Mouse (Mus musculus): ENCODE data around the gene Gpr142. TPM values are rescaled to one million over a fixed set of nuclear protein-coding genes. Genes with fewer than 3 reads are reported as not detected.

The Gpr142 gene
- polyA plus RNA-seq, 1 experiment from 2014 or later = not detected

DNA sequence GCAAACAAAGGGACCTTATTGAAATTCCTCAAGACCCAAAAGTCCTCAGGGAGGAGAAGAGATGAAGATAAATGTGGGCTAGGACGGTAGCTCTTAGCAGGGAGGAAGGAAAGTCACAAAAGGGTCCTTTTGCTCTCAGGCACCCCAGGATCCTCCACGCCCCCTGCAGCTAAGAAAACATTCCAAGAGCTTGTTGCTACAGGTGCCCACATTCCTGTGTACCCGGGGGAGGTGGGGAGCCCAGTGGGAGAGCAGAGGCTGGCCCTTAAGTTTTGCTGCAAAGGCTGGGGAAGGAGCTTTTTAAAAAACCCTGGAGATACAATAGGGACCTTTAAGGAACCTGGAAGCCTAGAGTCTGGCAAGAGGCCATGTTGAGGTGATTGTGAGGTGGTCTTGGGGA, 21.7 kb downstream of the Gpr142 start:
- 0 out of 2 replicates have a peak, but pooled peaks cover 2% of the 10 kb centered on the region for H3K27me3 ChIP-seq (replicated peaks)
- no peaks in the 10 kb centered on the region for H3K36me3 ChIP-seq
- 43% methylated on average over 3 of the region's 3 CpGs for whole genome bisulfite sequencing
- H3K4me2 ChIP-seq = no peak overlapping the region
- no peak overlapping the region for H3K27ac ChIP-seq (replicated peaks)
- no peak overlapping the region for H3K4me3 ChIP-seq (replicated peaks)
- H3K9ac ChIP-seq (replicated peaks) = no peak overlapping the region
- no peak for ATAC-seq (ENCODE audit: low FRiP score)
- peaks cover 15% of the 10 kb centered on the region for H3K4me1 ChIP-seq
- H3K9me3 ChIP-seq (replicated peaks) = no peaks in the 10 kb centered on the region

DNA sequence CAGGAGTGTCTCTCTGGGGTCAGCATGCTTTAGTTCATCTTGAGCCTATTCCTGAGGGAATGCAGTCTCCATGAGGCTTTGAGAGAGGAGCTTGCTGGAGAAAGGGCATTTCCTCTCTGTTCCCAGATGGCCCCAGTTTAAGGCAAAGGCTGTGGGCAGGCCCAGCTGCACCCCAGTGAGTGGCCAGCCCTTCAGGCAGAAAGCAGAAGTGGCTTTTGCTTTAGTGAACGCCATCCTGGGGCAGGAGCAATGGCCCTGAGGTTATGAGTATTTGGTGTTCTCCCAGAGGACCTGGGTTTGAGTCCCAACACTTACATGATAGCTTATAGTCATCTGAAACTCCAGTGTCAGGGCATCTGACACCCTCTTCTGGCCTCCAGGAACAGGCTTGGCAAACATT, 22.6 kb downstream of the Gpr142 start:
- Histone ChIP-seq H3K4me1 (peaks cover 15% of the 10 kb centered on the region), H3K9me3 (replicated peaks) (no peaks in the 10 kb centered on the region), H3K36me3 (no peaks in the 10 kb centered on the region), H3K4me3 (replicated peaks) (no peak overlapping the region), H3K9ac (replicated peaks) (no peak overlapping the region), H3K27ac (replicated peaks) (no peak overlapping the region), H3K4me2 (no peak overlapping the region), H3K27me3 (replicated peaks) (0 out of 2 replicates have a peak, but pooled peaks cover 2% of the 10 kb centered on the region)
- no peak for ATAC-seq (ENCODE audit: low FRiP score)
- WGBS = 48% methylated on average over 1 of the region's 1 CpGs

DNA sequence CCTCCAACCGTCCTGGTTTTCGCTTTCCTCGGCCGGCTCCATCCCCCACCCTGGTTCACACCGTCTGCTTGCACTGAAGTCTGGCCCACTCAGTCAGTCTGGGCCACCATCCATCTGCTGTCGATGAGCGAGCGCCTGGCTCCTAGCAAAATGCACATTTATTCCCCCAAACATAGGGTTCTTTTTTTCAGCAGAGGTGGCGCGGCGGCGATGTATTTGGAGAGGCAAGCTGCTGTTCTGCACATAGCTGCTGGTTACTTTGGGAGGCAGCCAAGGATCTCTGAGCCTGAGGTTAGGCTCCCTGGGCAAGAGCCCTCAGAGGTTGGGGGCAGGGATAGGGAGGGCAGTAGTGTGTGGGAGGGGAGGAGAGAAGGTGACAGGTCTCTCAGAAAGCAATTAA, 24.0 kb downstream of the Gpr142 start:
- 50% methylated on average over 12 of the region's 12 CpGs for WGBS
- Histone ChIP-seq H3K27me3 (replicated peaks) (0 out of 2 replicates have a peak, but pooled peaks cover 2% of the 10 kb centered on the region), H3K27ac (replicated peaks) (peak overlapping the region; percentile 65), H3K4me3 (replicated peaks) (no peak overlapping the region), H3K4me2 (peak overlapping the region; percentile 22), H3K4me1 (peaks cover 15% of the 10 kb centered on the region), H3K36me3 (no peaks in the 10 kb centered on the region), H3K9me3 (replicated peaks) (no peaks in the 10 kb centered on the region), H3K9ac (replicated peaks) (no peak overlapping the region)
- no peak for ATAC-seq (ENCODE audit: low FRiP score)

DNA sequence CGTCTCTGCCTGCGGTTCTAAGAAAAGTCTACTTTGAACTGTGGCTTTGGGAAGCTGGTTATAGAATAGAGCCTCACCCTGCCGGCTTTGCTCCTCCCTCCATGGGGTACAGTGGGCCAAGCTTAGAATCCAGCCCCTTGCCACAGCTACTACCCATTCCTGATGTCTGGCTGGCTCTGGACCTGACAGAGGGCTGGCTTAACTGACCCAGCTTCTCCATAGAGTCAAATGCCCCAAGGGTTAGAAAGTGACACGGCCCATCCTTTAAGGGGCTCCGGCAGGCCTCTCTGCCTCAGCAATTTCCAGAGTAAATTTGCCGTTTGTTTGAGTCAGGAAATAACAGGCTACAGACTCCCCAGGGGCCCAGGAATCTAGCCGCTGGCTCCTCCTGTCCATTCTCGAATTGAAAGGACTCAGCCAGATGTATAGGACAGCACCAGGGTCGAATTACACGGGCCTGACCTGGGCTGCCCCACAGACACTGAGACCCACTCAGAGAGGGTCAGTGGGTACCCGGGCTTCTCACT, 24.5 kb downstream of the Gpr142 start:
- H3K27ac ChIP-seq (replicated peaks) = peak overlapping the region; percentile 65
- WGBS = 5% methylated on average over 11 of the region's 11 CpGs
- peak overlapping the region; percentile 22; the same call in 1 of the 2 replicates for H3K4me2 ChIP-seq
- H3K27me3 ChIP-seq (replicated peaks) = 0 out of 2 replicates have a peak, but pooled peaks cover 2% of the 10 kb centered on the region
- no peak overlapping the region for H3K9ac ChIP-seq (replicated peaks)
- no peak for ATAC-seq (ENCODE audit: low FRiP score)
- no peaks in the 10 kb centered on the region for H3K9me3 ChIP-seq (replicated peaks)
- peaks cover 15% of the 10 kb centered on the region for H3K4me1 ChIP-seq
- no peaks in the 10 kb centered on the region for H3K36me3 ChIP-seq
- no peak overlapping the region for H3K4me3 ChIP-seq (replicated peaks)

DNA sequence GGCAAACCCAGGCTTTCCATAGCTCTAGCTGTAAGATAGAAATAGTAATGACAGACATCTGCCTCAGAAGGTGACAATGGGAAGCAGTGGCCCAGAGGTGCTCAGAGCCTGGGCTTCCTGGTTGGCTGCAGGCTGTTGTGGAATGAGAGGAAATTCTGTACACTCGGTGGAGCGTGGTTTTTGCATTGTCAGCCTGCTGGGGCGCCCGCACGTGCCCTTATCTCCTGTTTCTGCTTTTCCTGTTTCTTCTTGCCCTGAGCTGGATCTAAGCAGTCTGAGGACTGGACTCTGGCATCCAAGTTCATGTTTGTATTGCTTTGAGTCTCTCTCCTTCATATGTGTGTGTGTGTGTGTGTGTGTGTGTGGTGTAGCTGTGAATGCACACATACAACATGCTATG, 28.0 kb downstream of the Gpr142 start:
- H3K4me3 ChIP-seq (replicated peaks) = no peak overlapping the region
- no peak overlapping the region for H3K9ac ChIP-seq (replicated peaks)
- H3K27ac ChIP-seq (replicated peaks) = no peak overlapping the region
- no peak for ATAC-seq (ENCODE audit: low FRiP score)
- 0 out of 2 replicates have a peak, but pooled peaks cover 2% of the 10 kb centered on the region for H3K27me3 ChIP-seq (replicated peaks)
- H3K36me3 ChIP-seq = no peaks in the 10 kb centered on the region
- H3K4me1 ChIP-seq = peaks cover 32% of the 10 kb centered on the region
- WGBS = 71% methylated on average over 5 of the region's 5 CpGs
- H3K9me3 ChIP-seq (replicated peaks) = no peaks in the 10 kb centered on the region
- H3K4me2 ChIP-seq = no peak overlapping the region

DNA sequence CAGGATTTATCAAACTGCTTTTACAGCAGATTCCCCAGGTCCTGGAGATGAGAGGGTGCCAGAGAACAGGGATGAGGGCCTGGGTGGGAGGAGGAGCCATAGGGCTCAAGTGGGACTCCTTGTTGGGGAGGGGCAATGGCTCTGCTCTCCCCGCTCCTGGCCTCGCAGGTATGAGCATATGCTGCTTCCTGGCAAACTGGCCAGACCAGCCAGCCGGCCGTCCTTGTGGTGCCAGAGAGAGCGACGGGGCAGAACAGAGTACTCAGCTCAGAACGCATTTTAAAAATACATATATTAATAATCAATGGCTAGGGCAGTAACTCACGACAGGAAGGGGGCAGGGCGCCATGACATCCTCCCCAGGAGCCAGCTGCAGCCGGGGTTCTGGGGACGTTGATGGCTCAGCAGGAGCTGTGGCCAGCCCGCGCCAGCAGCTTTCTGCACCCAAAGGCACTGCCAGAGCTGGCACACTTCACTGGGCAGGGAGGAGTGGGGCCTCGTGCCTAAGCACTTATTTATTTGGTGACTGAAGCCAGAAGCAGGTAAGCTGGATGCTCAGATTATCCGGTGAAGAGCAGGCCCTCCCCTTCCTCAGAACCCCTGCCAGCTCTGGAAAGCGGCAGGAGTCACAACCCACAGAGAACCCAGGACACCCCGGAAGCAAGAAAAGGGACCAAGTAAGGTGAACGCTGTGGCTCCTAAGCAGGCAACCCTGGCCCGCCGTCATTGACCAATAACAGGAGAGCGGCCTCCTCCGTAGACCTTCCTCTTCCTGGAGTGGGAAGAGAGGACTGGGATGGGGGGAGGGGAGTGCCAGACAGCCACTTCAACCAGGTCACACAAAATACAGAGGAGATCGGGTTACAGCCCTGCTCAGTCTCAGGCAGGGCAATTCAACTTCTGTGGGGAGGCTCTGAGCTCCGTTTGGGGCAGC, 31.0 kb downstream of the Gpr142 start:
- H3K9ac ChIP-seq (replicated peaks) = no peak overlapping the region
- H3K4me1 ChIP-seq = peaks cover 17% of the 10 kb centered on the region
- no peaks in the 10 kb centered on the region for H3K9me3 ChIP-seq (replicated peaks)
- 0 out of 2 replicates have a peak overlapping the region, but pooled peaks have one; percentile 14 for H3K27ac ChIP-seq (replicated peaks)
- H3K27me3 ChIP-seq (replicated peaks) = no peaks in the 10 kb centered on the region
- peak overlapping the region; percentile 49 for H3K4me2 ChIP-seq
- no peaks in the 10 kb centered on the region for H3K36me3 ChIP-seq
- 0 out of 2 replicates have a peak overlapping the region, but pooled peaks have one; percentile 0 for H3K4me3 ChIP-seq (replicated peaks)
- 7% methylated on average over 24 of the region's 24 CpGs for WGBS
- ATAC-seq (ENCODE audit: low FRiP score) = no peak; the same call in 1 of the 2 replicates

DNA sequence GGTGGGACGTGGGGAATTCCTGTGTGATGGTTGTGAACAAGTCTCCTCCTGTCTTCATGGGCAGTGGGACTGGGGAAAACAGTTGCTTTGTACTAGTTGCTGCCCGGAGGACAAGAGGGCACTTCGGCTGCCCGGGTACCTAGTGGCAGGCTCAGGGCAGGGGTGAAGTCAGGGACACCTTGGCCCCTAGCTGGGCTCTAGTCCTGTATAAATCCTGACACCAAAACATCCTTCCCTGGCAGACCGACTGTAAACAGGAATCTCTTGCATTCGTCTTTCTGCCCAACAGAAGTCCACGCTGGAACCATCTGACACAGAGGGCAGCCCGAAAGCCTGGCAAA, 31.7 kb downstream of the Gpr142 start:
- Histone ChIP-seq H3K36me3 (no peaks in the 10 kb centered on the region), H3K4me3 (replicated peaks) (no peak overlapping the region), H3K9ac (replicated peaks) (no peak overlapping the region), H3K9me3 (replicated peaks) (no peaks in the 10 kb centered on the region), H3K27ac (replicated peaks) (no peak overlapping the region), H3K4me2 (peak overlapping the region; percentile 49; the same call in 1 of the 2 replicates), H3K4me1 (peaks cover 17% of the 10 kb centered on the region), H3K27me3 (replicated peaks) (no peaks in the 10 kb centered on the region)
- 14% methylated on average over 8 of the region's 8 CpGs for WGBS
- no peak for ATAC-seq (ENCODE audit: low FRiP score)

DNA sequence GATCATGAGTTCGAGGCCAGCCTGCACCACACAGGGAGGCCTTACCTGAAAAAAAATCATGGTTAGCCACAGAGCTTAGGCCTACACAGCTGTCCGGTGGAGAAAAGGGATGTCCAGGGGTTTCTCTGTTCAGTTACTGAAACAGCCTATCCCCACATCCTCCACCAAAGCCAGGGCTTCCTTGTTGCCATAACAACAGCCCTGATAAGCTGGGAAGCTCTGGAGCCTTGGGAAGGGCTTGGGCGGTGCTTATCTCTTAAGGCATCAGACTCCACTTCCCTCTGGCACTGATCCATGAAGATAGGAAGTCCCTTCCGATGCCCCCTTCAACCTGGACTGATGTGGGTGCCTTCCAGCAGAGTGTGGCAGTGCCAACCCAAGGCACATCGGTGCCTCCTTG, 34.4 kb downstream of the Gpr142 start:
- WGBS = 71% methylated on average over 5 of the region's 5 CpGs
- ATAC-seq (ENCODE audit: low FRiP score) = no peak
- no peak overlapping the region for H3K9ac ChIP-seq (replicated peaks)

DNA sequence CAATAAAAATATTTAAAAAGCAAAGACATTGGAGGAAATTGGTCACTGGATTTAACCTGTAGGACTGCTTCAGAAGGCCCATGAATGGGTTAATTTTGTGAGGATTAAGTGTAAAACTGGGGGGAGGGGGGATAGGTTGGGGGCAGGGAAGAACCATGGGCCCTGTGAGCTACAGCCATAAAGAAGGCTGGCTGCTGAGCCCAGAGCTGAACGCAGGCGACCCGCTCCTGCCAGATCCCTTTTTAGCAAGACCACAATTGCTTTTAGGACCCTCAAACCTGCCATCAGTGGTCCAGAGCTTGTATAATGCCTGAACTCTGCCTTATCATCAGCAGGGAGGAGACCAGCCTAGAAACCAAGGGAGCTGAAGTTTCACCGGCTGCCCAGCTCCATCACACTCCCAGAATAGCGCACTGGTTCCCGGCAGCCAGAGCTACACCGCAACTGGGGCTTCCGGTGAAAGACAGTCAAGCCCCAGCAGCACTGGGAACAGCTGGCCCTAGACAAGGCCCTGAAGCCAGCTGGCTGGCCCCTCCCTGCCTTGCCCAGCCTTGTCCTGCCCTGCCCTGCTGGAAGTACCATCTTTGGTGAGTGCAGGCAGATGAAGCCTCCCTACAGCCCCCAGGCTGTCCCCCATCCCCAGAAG, 45.2 kb downstream of the Gpr142 start:
- Histone ChIP-seq H3K27me3 (replicated peaks) (peaks cover 4% of the 10 kb centered on the region), H3K4me1 (peaks cover 6% of the 10 kb centered on the region; the same call in 1 of the 2 replicates), H3K4me2 (no peak overlapping the region), H3K36me3 (no peaks in the 10 kb centered on the region), H3K9ac (replicated peaks) (no peak overlapping the region), H3K4me3 (replicated peaks) (no peak overlapping the region), H3K27ac (replicated peaks) (0 out of 2 replicates have a peak overlapping the region, but pooled peaks have one; percentile 18), H3K9me3 (replicated peaks) (no peaks in the 10 kb centered on the region)
- ATAC-seq (ENCODE audit: low FRiP score) = no peak
- WGBS = 8% methylated on average over 8 of the region's 8 CpGs

More for the DNA sequence above, 34.4 kb downstream of the Gpr142 start:
- Histone ChIP-seq H3K4me2 (no peak overlapping the region), H3K4me3 (replicated peaks) (no peak overlapping the region), H3K27me3 (replicated peaks) (no peaks in the 10 kb centered on the region), H3K9me3 (replicated peaks) (no peaks in the 10 kb centered on the region), H3K4me1 (peaks cover 17% of the 10 kb centered on the region), H3K27ac (replicated peaks) (no peak overlapping the region), H3K36me3 (no peaks in the 10 kb centered on the region)

DNA sequence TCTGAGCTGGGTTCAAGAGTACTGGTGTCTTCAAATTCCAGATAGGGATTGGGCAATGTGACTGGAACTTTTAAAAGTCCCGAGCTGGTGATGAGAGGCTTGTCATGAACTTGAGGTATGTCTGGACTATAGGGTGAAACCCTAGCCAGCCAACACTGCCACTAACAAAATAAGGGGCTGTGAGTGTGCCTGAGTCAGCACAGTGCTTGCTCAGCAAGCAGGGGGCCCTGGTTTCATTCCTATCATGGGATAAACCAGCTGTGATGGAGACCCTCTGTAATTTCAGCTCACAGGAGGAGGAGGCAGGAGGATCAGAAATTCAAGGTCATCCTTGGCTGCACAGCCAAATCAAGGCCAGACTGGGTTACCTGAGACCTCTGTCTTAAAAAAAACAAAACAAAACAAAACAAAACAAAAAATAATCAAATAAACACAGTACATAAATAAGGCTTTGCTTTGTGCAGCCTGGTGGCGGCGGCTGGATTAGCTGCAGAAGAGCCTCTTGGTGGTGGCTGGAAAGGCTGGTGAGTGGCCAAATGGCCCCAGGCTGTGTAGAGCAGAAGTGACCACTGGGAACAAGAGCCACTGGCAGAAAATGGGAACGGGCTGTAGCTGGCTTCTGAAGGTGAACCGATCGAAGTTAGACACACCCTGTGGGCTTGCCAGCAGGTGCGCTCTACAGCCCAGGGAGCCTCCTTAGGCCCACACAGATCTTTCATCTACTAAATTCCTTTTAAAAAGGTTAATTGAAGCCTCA, 45.9 kb downstream of the Gpr142 start:
- H3K4me1 ChIP-seq = peaks cover 6% of the 10 kb centered on the region; the same call in 1 of the 2 replicates
- H3K9ac ChIP-seq (replicated peaks) = no peak overlapping the region
- no peak overlapping the region for H3K27ac ChIP-seq (replicated peaks)
- ATAC-seq (ENCODE audit: low FRiP score) = no peak
- H3K27me3 ChIP-seq (replicated peaks) = peaks cover 11% of the 10 kb centered on the region
- WGBS = 73% methylated on average over 7 of the region's 7 CpGs
- no peaks in the 10 kb centered on the region for H3K9me3 ChIP-seq (replicated peaks)
- no peak overlapping the region for H3K4me3 ChIP-seq (replicated peaks)
- H3K36me3 ChIP-seq = no peaks in the 10 kb centered on the region
- no peak overlapping the region for H3K4me2 ChIP-seq

DNA sequence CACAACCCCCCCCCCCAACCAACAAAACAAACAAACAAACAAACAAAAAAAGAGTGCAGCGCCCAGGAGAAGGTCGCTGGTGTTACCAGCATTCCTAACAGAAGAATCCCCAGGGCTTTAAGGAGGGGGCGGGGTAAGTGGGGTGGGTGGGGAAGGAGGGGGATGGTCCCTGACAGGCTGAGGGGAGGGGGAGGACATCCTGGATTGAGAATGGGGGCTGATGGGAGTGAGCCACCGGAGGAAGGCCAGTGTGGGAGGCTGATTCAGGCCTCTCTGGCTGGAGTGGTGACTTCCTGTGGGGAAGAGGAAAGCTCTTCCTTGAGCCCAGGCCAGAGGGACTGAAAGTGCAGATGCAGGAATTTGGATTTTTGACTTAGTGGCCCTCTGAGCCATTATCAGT, 47.6 kb downstream of the Gpr142 start:
- Histone ChIP-seq H3K27me3 (replicated peaks) (peaks cover 27% of the 10 kb centered on the region), H3K9ac (replicated peaks) (no peak overlapping the region), H3K9me3 (replicated peaks) (no peaks in the 10 kb centered on the region), H3K4me1 (peaks cover 20% of the 10 kb centered on the region), H3K4me3 (replicated peaks) (no peak overlapping the region), H3K27ac (replicated peaks) (no peak overlapping the region), H3K36me3 (no peaks in the 10 kb centered on the region), H3K4me2 (no peak overlapping the region)
- WGBS = 70% methylated on average over 4 of the region's 4 CpGs
- no peak for ATAC-seq (ENCODE audit: low FRiP score)
